Mouse (Mus musculus): ENCODE data around the gene Lrrn3. TPM values are rescaled to one million over a fixed set of nuclear protein-coding genes. Genes with fewer than 3 reads are reported as not detected.

The Lrrn3 gene
- polyA plus RNA-seq, 1 experiment: 0.11 TPM

DNA sequence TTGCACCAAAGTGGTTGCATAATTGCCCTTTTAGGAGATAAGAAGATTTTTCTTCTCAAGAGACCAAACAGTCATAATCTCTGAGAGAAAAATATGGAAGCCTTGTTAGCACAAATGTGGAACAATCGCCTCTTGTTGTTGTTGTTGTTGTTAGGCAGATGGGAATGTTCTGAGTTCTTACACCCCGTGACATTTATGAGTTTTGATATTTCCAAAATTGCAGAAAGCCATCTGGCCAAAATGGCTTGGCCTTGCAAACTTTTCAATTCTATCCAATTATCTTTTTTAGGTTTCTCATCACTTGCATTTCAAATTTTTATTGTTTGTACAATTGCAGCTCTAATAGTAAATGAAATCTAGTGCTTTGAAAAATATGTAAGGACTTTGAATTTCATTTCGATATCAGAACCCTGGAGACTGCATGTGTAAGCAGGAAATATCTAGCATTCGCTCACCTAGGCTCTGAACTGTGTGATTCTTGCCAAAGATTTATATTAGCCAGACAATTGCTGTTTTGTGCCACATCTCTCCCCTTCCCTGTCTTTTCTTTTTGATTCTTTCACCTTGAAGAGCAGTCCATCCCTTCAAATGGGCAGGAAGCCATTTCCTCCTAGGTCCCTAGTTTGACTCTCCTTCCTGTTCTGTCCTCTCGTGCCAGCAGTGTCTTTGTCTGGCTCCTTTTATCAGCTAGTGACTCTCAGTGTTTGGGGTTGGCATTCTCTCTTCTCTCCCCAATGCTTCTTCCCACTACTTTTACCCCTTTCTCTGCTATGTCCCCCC lies 49.8 kb downstream of the Lrrn3 start:
- DNase-seq (ENCODE audit: low read depth): no peak

DNA sequence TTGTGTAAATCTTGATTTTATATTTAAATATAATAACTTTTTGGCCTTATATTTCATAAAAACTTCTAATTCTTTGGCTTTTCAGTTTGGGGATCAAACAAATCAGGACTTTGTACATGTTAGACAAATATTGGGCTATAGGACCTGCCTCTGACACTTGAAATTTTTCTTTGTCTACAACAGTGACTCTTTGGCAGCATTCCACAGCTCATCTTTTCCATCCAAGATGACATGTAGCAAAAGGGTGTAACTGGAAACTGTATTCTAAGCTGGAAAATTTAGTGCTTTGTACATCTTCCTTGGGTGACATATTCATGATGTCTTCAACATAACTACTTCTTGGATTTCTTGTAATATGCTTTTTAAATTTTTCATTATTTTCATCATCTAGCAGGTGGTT lies 57.4 kb downstream of the Lrrn3 start:
- DNase-seq (ENCODE audit: low read depth): no peak

DNA sequence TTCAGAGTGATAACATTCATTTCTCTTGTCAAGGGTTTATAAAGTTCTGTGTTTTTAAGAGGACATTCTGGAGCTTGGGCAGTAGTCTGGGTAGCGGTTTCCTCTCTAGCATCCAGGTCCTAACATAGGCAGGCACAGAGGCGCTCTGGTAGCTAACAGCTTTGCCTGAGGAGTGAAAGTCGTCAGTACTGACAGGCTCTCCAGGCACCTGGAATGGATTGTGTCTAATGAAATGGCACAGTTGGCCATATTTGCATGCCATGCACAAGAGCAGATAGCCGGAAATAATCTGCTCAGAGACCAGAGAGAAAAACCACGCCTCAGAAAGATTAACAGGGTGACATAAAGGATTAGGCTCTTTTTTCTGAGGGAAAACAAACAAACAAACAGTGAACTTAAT lies 58.8 kb downstream of the Lrrn3 start:
- no peak for DNase-seq (ENCODE audit: low read depth)

DNA sequence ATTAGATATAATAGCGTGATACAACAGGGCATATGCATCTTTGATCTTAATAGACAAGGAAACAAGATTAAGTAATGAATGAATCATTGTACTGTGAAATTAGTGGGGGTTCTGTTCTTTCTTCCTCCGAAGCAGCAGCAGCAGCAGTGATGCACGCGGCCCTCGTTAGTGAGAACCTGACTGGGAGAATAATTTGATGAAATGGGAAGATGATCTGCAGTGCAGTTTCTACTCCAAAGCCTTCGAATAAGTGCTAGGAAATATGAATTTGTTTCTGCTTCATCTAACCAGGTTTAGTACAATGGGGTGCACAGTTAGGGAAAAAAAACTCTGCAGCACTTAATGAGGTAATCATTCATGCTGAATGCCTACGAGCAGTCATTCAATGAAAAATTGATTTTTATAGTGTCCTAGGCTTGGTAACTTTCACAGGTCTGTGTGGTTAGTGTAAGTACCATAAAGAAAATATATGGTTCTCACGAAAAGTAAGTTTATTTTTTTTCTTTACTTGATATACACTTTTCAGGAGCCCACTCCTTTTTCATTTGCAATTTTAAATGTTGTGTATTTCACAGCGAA lies 61.0 kb downstream of the Lrrn3 start:
- DNase-seq (ENCODE audit: low read depth): no peak

DNA sequence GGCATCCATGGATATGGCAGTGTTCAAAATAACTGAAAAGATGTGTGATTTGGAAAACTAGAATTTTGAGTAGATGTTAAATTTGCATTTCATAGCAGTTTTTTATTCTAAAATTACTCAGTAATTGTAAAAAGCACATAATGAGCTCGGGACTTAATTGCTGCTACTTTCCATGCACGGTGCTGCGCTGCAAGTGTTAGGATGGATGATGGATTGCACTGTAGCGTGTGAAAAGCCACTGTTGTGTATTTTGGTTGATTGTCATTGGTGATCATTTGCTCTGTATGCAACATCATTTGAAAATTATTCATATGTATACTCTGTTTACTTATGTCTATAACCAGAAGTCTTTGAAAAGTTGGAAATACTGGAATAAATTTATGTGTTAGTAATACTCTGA lies 68.3 kb downstream of the Lrrn3 start:
- DNase-seq (ENCODE audit: low read depth): no peak

DNA sequence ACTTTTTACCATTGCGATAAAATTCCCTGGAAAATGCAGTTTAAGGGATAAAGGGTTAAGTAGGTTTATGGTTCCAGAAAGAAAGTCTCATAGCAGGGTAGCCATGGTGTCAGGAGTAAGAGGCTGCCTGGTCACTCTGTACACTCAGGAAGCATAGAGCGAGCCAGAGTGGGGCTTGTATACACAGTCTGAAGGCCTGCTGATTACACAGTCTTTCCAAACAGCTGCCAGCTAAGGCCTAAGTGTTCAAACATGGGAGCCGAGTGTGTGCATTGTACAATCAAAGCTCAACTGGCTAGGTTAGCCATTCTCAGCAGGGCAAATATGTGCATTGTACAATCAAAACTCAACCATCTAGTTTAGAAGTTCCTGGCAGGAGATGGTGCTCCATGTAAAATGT lies 69.1 kb downstream of the Lrrn3 start:
- DNase-seq (ENCODE audit: low read depth): no peak

DNA sequence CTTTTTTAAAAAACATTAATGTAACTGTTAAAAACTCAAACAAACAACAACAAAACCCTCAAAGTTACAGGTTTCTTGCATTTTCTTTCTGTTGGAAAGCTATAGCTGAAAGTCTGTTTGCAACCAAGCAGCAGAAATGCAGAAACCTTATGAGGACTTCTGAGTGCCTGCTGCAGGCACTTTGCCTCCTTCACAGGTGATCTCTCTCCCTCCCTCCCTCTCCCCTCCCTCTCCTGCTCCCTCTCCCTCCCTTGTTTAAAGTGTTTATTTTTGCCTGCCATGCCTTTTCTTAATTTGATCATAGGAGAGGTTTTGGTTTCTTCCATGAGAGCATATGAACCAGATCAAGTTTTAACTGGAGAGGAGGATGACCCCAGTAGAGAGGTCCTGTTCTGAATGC lies 69.6 kb downstream of the Lrrn3 start:
- no peak for DNase-seq (ENCODE audit: low read depth)

DNA sequence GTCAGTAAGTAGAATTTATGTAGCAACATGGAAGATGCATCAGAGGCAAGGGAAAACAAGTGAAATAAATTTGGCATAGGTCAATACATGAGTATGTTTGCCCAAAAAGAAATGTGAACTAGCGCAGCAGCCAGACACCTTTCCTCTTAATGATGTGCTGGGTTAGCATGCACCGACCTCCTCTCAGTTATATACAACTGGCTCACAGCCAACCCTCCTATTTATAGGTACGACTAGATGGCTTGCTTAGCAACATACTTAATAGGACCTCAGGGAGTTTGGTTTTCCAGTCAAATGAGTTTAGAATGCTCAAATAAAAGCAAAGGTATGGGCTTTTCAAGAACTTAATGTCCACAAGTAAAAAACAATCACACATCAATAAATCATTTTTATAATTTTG lies 76.8 kb downstream of the Lrrn3 start:
- no peak for DNase-seq (ENCODE audit: low read depth)

DNA sequence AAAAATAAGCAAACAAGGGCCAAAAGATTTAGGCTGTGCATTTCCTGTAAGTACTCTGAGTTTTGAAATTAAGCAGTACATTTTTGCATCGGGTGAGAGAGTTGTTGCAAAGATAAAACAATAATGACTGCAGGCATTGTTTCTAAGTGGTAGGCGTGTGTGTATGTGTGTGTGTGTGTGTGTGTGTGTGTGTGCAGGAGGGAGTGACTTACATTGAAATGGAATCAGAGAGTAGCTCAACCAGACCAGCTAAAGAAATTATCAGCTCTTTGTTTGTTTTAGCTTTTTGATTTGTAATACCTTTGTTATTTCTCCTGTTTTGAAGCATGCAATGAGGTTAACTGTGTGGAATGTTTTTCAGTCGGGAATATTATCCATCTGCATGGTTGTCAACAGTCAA lies 84.3 kb downstream of the Lrrn3 start:
- DNase-seq (ENCODE audit: low read depth): no peak
